Mouse (Mus musculus) lung, postnatal 0 days (tissue): Measurements from ENCODE around the gene 1700018B08Rik.

Source experiments
- CTCF ChIP-seq: IDR thresholded peaks from 2 replicates; pipeline ENCODE4 v1.5.1; 2016; ENCODE audit warnings: antibody characterized with exemption, mild to moderate bottlenecking
- EP300 ChIP-seq: IDR thresholded peaks from 2 replicates; pipeline ENCODE4 v1.6.1; 2016; ENCODE audit warnings: antibody characterized with exemption, mild to moderate bottlenecking, control low read depth

DNA sequence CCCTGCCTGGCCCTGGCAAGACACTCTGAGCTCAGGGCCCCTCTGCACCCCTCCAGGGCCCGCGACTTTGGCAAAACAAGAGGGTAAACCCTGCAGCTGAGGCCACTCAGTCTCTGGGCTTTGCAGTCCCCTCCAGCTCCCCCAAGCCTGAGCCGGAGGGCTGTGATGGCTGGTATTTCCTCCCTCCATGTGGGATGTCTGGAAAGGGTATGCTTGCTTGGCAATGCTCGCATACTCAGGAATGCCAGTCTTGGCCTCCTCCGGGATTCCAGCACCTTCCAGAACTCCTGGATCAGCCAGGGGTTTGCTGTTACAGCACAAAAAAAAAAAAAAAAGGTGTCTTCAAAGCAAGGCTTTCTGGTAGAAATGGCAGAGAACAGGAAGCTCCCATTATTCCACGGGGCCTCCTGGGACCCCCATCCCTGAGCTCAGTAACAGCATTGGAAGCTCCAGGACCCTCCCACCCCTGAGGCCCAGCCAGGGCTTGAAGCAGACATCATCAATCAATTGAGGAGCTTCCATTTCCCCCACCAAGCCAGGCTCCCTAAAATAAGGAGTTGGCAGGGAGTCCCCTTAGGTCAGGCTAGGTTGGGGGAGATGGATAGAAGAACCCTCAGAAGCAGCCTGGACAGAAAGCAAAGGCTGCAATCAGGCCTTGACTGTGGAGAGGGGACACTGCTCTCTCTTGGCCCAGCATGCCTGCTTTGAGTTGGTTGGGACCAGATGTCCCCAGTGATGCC lies 17.1 kb downstream of the 1700018B08Rik start:
- TF ChIP-seq CTCF (no peak), EP300 (no peak)
